Mouse (Mus musculus) small intestine, adult 2 months (tissue): ENCODE measurements around the gene Cplx2. TPM values are rescaled to one million over a fixed set of nuclear protein-coding genes. Genes with fewer than 3 reads are reported as not detected.
A peak's percentile ranks its signal among the peaks of the same experiment; 100 is the strongest.

Experiments used
- H3K27ac ChIP-seq: fragments of 200-500 bp; 2 replicates; pipeline ENCODE4 v1.5.1; 2012; ENCODE audit warnings: low read depth, low read length, control low read depth, inconsistent platforms; ENCODE audit not compliant: insufficient read depth
- H3K27me3 ChIP-seq: fragments of 200-500 bp; 2 replicates; pipeline ENCODE4 v1.6.1; 2012; ENCODE audit warnings: mild to moderate bottlenecking, moderate library complexity, low read length, inconsistent platforms; ENCODE audit not compliant: control insufficient read depth, insufficient read depth
- H3K36me3 ChIP-seq: fragments of 200-500 bp; 2 replicates; pipeline ENCODE4 v1.6.1; 2012; ENCODE audit warnings: mild to moderate bottlenecking, low read length, control low read depth, inconsistent platforms; ENCODE audit not compliant: control insufficient read depth, insufficient read depth
- H3K4me1 ChIP-seq: fragments of 200-500 bp; 2 replicates; pipeline ENCODE4 v1.6.1; 2012; ENCODE audit warnings: low read length, inconsistent platforms, mixed read lengths; ENCODE audit not compliant: control insufficient read depth, insufficient read depth, insufficient read length
- H3K4me3 ChIP-seq: fragments of 200-500 bp; 2 replicates; pipeline ENCODE4 v1.5.1; 2012; ENCODE audit warnings: low read depth, mild to moderate bottlenecking, control low read depth, inconsistent platforms, low read length, moderate library complexity
- CTCF ChIP-seq: fragments of 200-500 bp; IDR thresholded peaks from 2 replicates; pipeline ENCODE4 v1.5.1; 2012; ENCODE audit warnings: low read depth, mild to moderate bottlenecking, control low read depth, inconsistent platforms, low read length, moderate library complexity, mixed read lengths; ENCODE audit not compliant: insufficient replicate concordance, insufficient read length; ENCODE audit errors: extremely low read depth
- POLR2A ChIP-seq: fragments of 200-500 bp; IDR thresholded peaks from 2 replicates; pipeline ENCODE4 v1.6.1; 2012; ENCODE audit warnings: low read depth, mild to moderate bottlenecking, control low read depth, inconsistent platforms, low read length, moderate library complexity
- WGBS: fragments of 180-500 bp; shearing (Covaris S2); methylation state at CpG from one replicate; pipeline ENCODE4 v1.1.7; 2018; 5-methylcytosine and 5-hydroxymethylcytosine counted together
- polyA plus RNA-seq: library from polyadenylated mRNA; depleted of rRNA; stranded (reverse); fragments of >200 nt; gene quantifications from 2 replicates; pipeline ENCODE4 v1.2.3, GENCODE M21; 2012; rRNA removed

Cplx2 gene
- 3.1 and 5.5 TPM in 2 replicates for polyA plus RNA-seq

DNA sequence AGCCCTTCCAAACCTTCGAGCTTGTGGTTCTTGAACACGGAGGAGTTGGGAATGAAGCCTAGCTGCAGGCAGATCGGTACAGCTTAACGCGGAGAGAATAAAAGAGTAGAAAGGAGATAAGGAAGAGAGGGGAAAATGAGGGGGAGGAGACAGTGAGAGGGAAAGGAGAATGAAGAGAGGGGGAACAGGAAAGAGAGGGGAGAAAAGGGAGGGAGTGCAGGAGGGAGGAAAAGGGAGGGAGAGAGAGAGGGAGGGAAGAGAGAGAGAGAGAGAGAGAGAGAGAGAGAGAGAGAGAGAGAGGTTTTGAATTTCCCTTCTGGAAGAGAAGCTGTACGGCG, at the start of gene Cplx2:
Cplx2 (plus strand) TSS at position 301 of the 338 bp plus-strand sequence.
- 5% methylated on average over 7 of the region's 7 CpGs for WGBS
- TF ChIP-seq CTCF (no peak), POLR2A (no peak)
- Histone ChIP-seq H3K4me1 (peaks cover 9% of the 10 kb centered on the region), H3K36me3 (no peaks in the 10 kb centered on the region), H3K27me3 (0 out of 2 replicates have a peak, but pooled peaks cover 3% of the 10 kb centered on the region), H3K27ac (no peak within 1 kb of the TSS), H3K4me3 (peak within 1 kb of the TSS; percentile 9; the same call in 1 of the 2 replicates)

GRCm38 (mm10) chr13:54322396-54323306, 48.5 kb upstream of the Cplx2 start:
- H3K4me3 ChIP-seq: no peak overlapping the region
- no peaks in the 10 kb centered on the region for H3K4me1 ChIP-seq
- TF ChIP-seq POLR2A (no peak), CTCF (peak; percentile 55; the same call in 1 of the 2 replicates)
- 53% methylated on average over 19 of the region's 19 CpGs for WGBS
- H3K27ac ChIP-seq: no peak overlapping the region
- H3K27me3 ChIP-seq: no peaks in the 10 kb centered on the region
- no peaks in the 10 kb centered on the region for H3K36me3 ChIP-seq

GRCm38 (mm10) chr13:54323307-54324165, 47.6 kb upstream of the Cplx2 start:
- TF ChIP-seq CTCF (no peak), POLR2A (no peak)
- H3K36me3 ChIP-seq: no peaks in the 10 kb centered on the region
- no peaks in the 10 kb centered on the region for H3K4me1 ChIP-seq
- H3K27me3 ChIP-seq: no peaks in the 10 kb centered on the region
- no peak overlapping the region for H3K27ac ChIP-seq
- 73% methylated on average over 13 of the region's 13 CpGs for WGBS
- no peak overlapping the region for H3K4me3 ChIP-seq

GRCm38 (mm10) chr13:54324178-54324577, 47.0 kb upstream of the Cplx2 start:
- Histone ChIP-seq H3K27me3 (no peaks in the 10 kb centered on the region), H3K36me3 (no peaks in the 10 kb centered on the region), H3K27ac (no peak overlapping the region), H3K4me1 (no peaks in the 10 kb centered on the region), H3K4me3 (no peak overlapping the region)
- 84% methylated on average over 2 of the region's 2 CpGs for WGBS
- TF ChIP-seq CTCF (no peak), POLR2A (no peak)

- TF ChIP-seq CTCF (no peak), POLR2A (no peak)
- Histone ChIP-seq H3K4me3 (no peak overlapping the region), H3K27ac (no peak overlapping the region), H3K27me3 (no peaks in the 10 kb centered on the region), H3K36me3 (no peaks in the 10 kb centered on the region), H3K4me1 (no peaks in the 10 kb centered on the region)
- WGBS: 89% methylated on average over 7 of the region's 7 CpGs
Measured at GRCm38 (mm10) chr13:54325814-54326213, 45.3 kb upstream of the Cplx2 start.

DNA sequence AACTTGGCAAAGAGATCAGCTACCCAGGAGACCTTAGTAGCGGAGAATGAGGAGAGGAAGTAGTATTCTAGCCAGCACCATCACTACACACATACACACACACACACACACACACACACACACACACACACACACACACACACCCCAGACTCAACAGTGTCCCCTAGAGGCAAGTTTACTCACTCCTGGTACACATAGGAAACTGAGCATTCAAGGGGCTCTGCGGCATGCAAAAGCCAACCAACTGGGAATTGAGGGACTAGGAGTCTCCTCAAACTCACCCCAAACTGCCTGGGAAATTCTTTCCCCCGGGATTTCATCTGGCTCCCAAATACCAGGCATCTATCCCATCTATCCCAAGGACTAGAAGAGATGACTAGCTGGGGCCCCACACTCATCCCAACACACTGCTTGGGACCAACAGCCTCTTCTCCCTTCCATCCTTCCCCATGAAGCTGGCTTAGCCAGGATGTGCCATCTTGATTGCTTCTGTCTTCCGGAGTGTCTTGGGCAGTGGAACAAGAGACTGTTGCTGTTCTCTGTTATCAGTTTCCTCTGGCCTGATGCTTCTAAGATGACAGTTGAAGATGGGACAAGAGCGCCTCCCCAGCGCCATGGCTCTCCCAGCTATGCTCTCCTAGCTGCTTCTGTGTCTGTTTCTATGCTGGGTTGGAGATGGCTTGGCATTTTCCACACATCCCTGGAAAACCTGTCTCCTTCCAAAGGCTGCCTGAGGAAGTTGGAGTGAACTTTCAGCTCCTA, 44.3 kb upstream of the Cplx2 start:
- Histone ChIP-seq H3K4me1 (no peaks in the 10 kb centered on the region), H3K36me3 (no peaks in the 10 kb centered on the region), H3K27me3 (no peaks in the 10 kb centered on the region), H3K4me3 (no peak overlapping the region), H3K27ac (no peak overlapping the region)
- 85% methylated on average over 6 of the region's 6 CpGs for WGBS
- TF ChIP-seq CTCF: no peak
